Mouse (Mus musculus): Measurements from ENCODE around the gene Phf19. TPM values are rescaled to one million over a fixed set of nuclear protein-coding genes. Genes with fewer than 3 reads are reported as not detected.

Gene Phf19
- polyA plus RNA-seq, 1 experiment from 2014 or later = 3.1 TPM

DNA sequence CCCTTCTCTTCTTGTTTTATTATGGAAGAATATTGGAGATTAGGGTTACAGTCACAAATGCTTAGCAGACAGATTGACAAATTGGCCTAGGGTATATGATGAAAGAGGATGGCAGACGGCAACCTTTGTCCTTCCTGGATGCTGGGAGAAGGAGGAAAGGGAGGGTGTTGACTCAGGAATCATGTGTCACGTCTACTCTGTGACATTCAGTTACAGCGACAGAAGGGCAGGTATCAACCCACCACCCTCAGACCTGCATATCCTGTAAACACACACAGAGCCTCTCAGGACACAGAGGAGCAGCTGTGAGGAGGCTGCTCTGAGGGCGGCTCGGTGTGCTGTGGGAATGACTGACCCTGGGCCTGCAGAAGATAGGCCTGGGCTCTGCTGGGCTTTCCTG, 30.6 kb downstream of the Phf19 start:
- Histone ChIP-seq H3K4me1 (no peaks in the 10 kb centered on the region), H3K4me3 (no peak overlapping the region), H3K9ac (no peak overlapping the region), H3K4me2 (no peak overlapping the region), H3K36me3 (no peaks in the 10 kb centered on the region), H3K27ac (0 out of 2 replicates have a peak overlapping the region, but pooled peaks have one; percentile 37), H3K27me3 (replicated peaks) (peaks cover 44% of the 10 kb centered on the region), H3K9me3 (replicated peaks) (no peaks in the 10 kb centered on the region)
- ATAC-seq = peak; percentile 46; the same call in 1 of the 2 replicates
- 43% methylated on average over 5 of the region's 5 CpGs for WGBS (ENCODE audit: insufficient replicate concordance)

DNA sequence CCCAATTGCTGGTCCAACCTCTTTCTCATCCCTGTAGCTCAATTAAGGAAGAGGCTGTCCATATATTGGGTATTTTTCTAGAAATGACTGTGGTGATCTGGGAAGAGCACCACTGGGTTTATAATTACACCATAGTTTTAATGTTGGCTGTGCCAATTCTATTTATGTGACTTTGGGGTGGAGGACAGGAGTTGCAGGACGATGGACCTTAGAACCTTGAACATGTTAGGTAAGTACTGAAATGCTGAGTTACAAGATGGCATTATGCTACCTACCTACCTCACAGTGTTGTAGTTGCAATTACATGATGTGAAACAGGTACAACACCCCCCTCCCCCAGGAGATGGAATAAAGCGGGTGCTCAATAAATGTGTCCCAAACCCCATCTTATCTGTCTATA, 31.1 kb downstream of the Phf19 start:
- Histone ChIP-seq H3K4me3 (no peak overlapping the region), H3K9ac (no peak overlapping the region), H3K27ac (no peak overlapping the region), H3K27me3 (replicated peaks) (peaks cover 41% of the 10 kb centered on the region), H3K9me3 (replicated peaks) (no peaks in the 10 kb centered on the region), H3K4me1 (no peaks in the 10 kb centered on the region), H3K36me3 (no peaks in the 10 kb centered on the region), H3K4me2 (no peak overlapping the region)
- WGBS (ENCODE audit: insufficient replicate concordance) = 73% methylated on average over 2 of the region's 2 CpGs
- no peak for ATAC-seq

GRCm38 (mm10) chr2:34880054-34880453, 33.8 kb downstream of the Phf19 start:
- no peak overlapping the region for H3K27ac ChIP-seq
- 71% methylated on average over 10 of the region's 10 CpGs for WGBS (ENCODE audit: insufficient replicate concordance)

DNA sequence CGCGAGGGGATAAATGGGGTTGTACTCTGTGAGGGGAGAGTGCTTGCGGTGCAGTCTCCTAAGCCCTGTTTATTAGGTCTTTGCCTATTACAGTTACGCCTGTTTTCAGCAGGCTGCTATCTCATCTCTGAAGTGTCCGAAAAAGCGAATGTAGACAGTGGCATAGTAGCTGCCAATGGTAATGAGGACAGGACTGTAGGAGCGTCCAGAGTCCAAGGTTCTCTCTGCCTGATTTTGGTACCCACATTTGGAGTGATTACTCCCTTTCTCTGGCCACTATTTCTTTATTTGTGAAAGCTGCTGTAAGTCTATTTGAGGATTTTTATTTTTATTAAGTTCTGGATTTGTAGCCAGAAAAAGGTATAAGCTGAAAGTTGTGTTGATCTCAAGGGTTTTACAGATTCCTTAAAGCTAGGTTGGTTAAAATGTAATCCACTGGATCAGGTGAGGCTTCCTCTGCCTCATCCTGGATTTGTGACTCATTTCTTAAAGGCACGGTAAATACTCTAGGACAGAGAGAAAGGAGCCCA, 38.9 kb downstream of the Phf19 start, which contains the start of gene Psmd5:
Gene Psmd5 (minus strand): TSS at position 153 of the 530 bp plus-strand sequence.
- ATAC-seq = no peak
- Histone ChIP-seq H3K9me3 (replicated peaks) (no peaks in the 10 kb centered on the region), H3K27me3 (replicated peaks) (peaks cover 65% of the 10 kb centered on the region), H3K9ac (no peak within 1 kb of the TSS; the same call in 1 of the 2 replicates), H3K4me1 (peaks cover 18% of the 10 kb centered on the region), H3K4me2 (peak within 1 kb of the TSS; percentile 44), H3K4me3 (peak within 1 kb of the TSS; percentile 34), H3K36me3 (no peaks in the 10 kb centered on the region), H3K27ac (peak within 1 kb of the TSS; percentile 10; the same call in 1 of the 2 replicates)
- WGBS (ENCODE audit: insufficient replicate concordance) = 22% methylated on average over 8 of the region's 8 CpGs

More at GRCm38 (mm10) chr2:34880054-34880453, 33.8 kb downstream of the Phf19 start:
- H3K4me3 ChIP-seq = no peak overlapping the region
- H3K9me3 ChIP-seq (replicated peaks) = no peaks in the 10 kb centered on the region
- no peaks in the 10 kb centered on the region for H3K4me1 ChIP-seq
- H3K4me2 ChIP-seq = no peak overlapping the region
- no peak for ATAC-seq
- no peaks in the 10 kb centered on the region for H3K36me3 ChIP-seq
- peaks cover 54% of the 10 kb centered on the region for H3K27me3 ChIP-seq (replicated peaks)
- H3K9ac ChIP-seq = no peak overlapping the region

DNA sequence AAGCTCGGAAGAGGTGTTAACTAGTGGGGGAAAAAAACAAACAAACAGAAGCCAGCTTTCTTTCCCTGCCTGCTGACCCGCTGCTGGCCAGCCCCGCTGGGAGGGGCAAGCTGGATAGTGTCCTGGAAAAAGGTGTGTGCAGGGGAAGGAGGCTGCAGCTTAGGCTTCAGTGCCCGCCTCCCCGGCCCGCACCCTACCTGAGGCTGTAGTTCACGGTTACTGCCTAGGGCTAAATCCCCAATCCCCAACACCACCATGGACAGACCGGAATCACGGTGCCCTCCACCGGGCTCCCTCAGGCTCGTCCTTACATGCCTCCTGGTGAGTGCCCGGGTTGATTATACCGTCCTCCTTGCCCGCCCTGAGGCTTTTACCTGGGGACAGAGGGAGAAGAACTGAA, 39.6 kb downstream of the Phf19 start, which contains the start of gene Cutal:
Gene Cutal (plus strand): TSS at position 126 of the 400 bp plus-strand sequence.
- Histone ChIP-seq H3K9me3 (replicated peaks) (no peaks in the 10 kb centered on the region), H3K27ac (peak within 1 kb of the TSS; percentile 10; the same call in 1 of the 2 replicates), H3K4me3 (peak within 1 kb of the TSS; percentile 34), H3K4me1 (peaks cover 24% of the 10 kb centered on the region), H3K36me3 (no peaks in the 10 kb centered on the region), H3K4me2 (peak within 1 kb of the TSS; percentile 44), H3K9ac (no peak within 1 kb of the TSS; the same call in 1 of the 2 replicates), H3K27me3 (replicated peaks) (peaks cover 59% of the 10 kb centered on the region)
- WGBS (ENCODE audit: insufficient replicate concordance) = 12% methylated on average over 14 of the region's 14 CpGs
- ATAC-seq = no peak

DNA sequence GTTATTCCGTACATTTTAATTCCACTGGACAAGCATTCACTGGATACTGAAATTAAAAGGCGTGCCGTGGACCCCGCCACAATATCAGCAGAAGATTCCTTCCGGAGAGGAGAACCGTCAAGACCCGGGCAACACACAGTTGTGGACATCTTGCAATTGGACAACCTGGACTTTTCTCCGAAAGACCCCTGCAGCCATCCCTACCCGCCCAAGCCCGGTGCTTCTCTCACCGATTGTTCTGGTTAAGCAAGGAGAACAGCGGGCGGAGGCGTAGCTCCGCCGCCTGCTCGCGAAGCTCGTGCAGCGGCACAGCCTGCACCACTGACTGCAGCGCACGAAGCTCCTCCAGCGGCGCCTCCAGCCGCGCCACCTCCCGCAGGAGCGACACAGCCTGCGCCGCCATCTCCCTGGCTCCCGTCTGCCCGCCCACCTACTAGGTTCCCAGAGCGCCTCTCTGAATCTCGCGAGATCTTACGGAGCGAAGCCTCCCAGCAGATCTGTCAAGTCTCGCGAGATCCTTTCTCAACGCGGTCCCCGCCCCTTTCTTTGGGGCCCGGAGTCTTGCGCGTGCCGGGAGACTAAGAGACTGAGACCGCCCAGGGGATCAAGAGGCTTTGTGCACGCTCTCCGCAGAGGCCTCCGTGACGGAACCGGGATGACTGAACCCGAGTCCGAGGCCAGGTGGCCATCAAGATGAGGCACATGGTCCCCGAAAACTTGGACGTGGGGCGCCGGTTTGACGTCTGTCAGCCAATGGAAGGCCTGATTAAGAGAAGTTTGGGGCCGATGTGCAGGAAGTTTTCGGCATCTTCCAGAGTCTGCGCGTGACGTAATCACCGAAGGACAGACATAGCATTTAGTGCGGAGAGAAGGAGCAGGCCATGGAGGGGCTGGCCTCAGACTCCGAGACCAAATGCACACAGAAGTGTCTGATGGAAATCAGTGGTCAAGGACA, 43.0 kb downstream of the Phf19 start:
- peak; percentile 89 for ATAC-seq
- Histone ChIP-seq H3K4me1 (peaks cover 45% of the 10 kb centered on the region), H3K9me3 (replicated peaks) (no peaks in the 10 kb centered on the region), H3K4me2 (peak overlapping the region; percentile 89), H3K27ac (peak overlapping the region; percentile 98), H3K27me3 (replicated peaks) (peaks cover 32% of the 10 kb centered on the region), H3K9ac (peak overlapping the region; percentile 93), H3K36me3 (peaks cover 28% of the 10 kb centered on the region), H3K4me3 (peak overlapping the region; percentile 86)
- under 1% methylated on average over 67 of the region's 67 CpGs for whole genome bisulfite sequencing (ENCODE audit: insufficient replicate concordance)

- Histone ChIP-seq H3K4me1 (peaks cover 44% of the 10 kb centered on the region), H3K27ac (peak overlapping the region; percentile 98), H3K4me2 (peak overlapping the region; percentile 89), H3K9ac (peak overlapping the region; percentile 93), H3K36me3 (peaks cover 39% of the 10 kb centered on the region), H3K9me3 (replicated peaks) (no peaks in the 10 kb centered on the region), H3K4me3 (peak overlapping the region; percentile 86), H3K27me3 (replicated peaks) (peaks cover 24% of the 10 kb centered on the region)
- ATAC-seq = peak; percentile 82
- 14% methylated on average over 5 of the region's 5 CpGs for WGBS (ENCODE audit: insufficient replicate concordance)
Measured at GRCm38 (mm10) chr2:34869680-34870079, 44.1 kb downstream of the Phf19 start.

- no peak overlapping the region for H3K4me3 ChIP-seq
- H3K4me2 ChIP-seq = no peak overlapping the region
- peaks cover 10% of the 10 kb centered on the region for H3K4me1 ChIP-seq
- H3K36me3 ChIP-seq = peaks cover 96% of the 10 kb centered on the region
- H3K27me3 ChIP-seq (replicated peaks) = no peaks in the 10 kb centered on the region
- peak; percentile 49 for ATAC-seq
- 49% methylated on average over 8 of the region's 8 CpGs for WGBS (ENCODE audit: insufficient replicate concordance)
- H3K9ac ChIP-seq = no peak overlapping the region
- H3K27ac ChIP-seq = no peak overlapping the region
- no peaks in the 10 kb centered on the region for H3K9me3 ChIP-seq (replicated peaks)
Measured at GRCm38 (mm10) chr2:34857728-34858127, 56.1 kb downstream of the Phf19 start.

DNA sequence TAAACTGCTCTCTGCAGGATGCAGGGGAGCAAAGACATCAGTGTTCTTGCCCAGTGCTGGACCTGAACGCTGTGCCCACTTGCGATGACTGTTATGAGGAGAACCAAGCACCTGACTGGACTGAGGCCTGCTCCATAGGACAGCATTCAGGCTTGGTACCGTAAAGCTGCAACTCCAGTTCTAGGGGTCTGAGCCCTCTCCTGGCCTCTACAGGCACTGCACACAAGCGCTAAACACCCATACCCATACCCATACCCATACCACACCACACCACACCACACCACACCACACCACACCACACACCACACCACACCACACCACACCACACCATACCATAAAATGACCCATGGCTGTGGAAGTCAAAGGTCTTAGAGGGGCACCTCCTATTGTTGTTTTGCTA, 58.6 kb downstream of the Phf19 start:
- H3K36me3 ChIP-seq = peaks cover 100% of the 10 kb centered on the region
- H3K9ac ChIP-seq = no peak overlapping the region
- no peak overlapping the region for H3K4me3 ChIP-seq
- no peak overlapping the region for H3K27ac ChIP-seq
- H3K4me2 ChIP-seq = no peak overlapping the region
- H3K9me3 ChIP-seq (replicated peaks) = no peaks in the 10 kb centered on the region
- 96% methylated on average over 4 of the region's 4 CpGs for WGBS (ENCODE audit: insufficient replicate concordance)
- no peaks in the 10 kb centered on the region for H3K27me3 ChIP-seq (replicated peaks)
- peaks cover 10% of the 10 kb centered on the region for H3K4me1 ChIP-seq
- ATAC-seq = no peak

GRCm38 (mm10) chr2:34847702-34848101, 66.1 kb downstream of the Phf19 start:
- H3K36me3 ChIP-seq = peaks cover 39% of the 10 kb centered on the region
- no peak for ATAC-seq
- H3K4me2 ChIP-seq = no peak overlapping the region
- no peaks in the 10 kb centered on the region for H3K4me1 ChIP-seq
- WGBS (ENCODE audit: insufficient replicate concordance) = 81% methylated on average over 1 of the region's 1 CpGs
- 0 out of 2 replicates have a peak, but pooled peaks cover 3% of the 10 kb centered on the region for H3K27me3 ChIP-seq (replicated peaks)
- H3K4me3 ChIP-seq = no peak overlapping the region
- no peak overlapping the region for H3K9ac ChIP-seq
- no peaks in the 10 kb centered on the region for H3K9me3 ChIP-seq (replicated peaks)
- no peak overlapping the region for H3K27ac ChIP-seq
